Mouse (Mus musculus) urinary bladder, postnatal 36 days (tissue): ENCODE results near the gene Tpx2.

Experiments
- DNase-seq, 2 experiments: peaks; one replicate each; pipeline ENCODE4 v3.0.0; 2022; ENCODE audit warnings: low spot score in 2 of 2, mixed read lengths in 1 of 2

The Tpx2 gene

DNA sequence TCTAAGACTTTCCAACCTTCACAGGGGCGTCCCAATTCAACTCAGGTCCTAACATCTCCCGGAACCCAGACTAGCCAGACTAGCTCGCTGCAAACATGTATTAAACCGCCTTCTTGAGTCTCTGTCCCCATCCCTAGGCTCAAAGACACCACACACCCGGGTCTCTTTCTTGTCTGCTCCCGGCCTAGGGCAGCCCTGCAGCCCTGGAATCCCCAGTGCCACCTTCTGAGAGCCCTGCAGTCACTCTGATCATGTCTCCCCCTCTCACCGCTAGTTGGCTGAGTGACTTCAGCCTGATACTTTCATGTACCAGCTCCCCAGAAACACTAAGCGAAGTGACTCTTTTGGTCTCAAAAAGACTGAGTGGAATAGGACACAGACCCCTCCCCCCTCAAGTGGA, 95.8 kb downstream of the Tpx2 start:
- DNase-seq = no peak

DNA sequence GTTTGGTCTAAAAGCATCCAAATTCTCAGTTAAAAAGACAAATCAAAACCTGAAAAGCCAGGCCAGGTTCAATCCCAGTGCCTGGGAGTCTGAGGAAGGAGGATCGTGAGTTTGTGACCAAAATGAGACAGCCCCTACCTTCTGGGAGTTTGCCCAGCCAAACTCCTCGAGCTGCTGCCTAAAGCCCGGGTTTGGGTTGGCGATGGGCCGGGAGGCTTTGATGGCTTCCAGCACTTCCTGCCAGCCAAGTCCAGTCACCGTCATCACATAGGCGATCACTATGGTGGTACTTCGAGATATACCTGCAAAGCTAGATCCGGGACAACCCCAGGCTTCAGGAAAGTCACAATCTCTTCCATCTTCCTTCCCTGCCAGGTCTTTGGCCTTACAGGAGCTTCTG, 96.2 kb downstream of the Tpx2 start:
- no peak for DNase-seq
